Mouse (Mus musculus) E14TG2a.4 (cell line): Measurements from ENCODE around the gene AC161166.1.

Source experiments
- H3K27me3 ChIP-seq: 2 replicates; pipeline ENCODE4 v1.6.1; 2014; ENCODE audit warnings: low read length, control low read depth; ENCODE audit not compliant: insufficient read depth
- H3K36me3 ChIP-seq: 2 replicates; pipeline ENCODE4 v1.6.1; 2014; ENCODE audit warnings: low read length, control low read depth; ENCODE audit not compliant: insufficient read depth
- H3K4me1 ChIP-seq: replicated peaks from 2 replicates; pipeline ENCODE4 v1.6.1; 2014; ENCODE audit warnings: low read depth, low read length, control low read depth
- H3K4me3 ChIP-seq: replicated peaks from 2 replicates; pipeline ENCODE4 v1.5.1; 2014; ENCODE audit warnings: mild to moderate bottlenecking, low read length
- H3K9me3 ChIP-seq: 2 replicates; pipeline ENCODE4 v1.6.1; 2014; ENCODE audit warnings: low read length, control low read depth
- CTCF ChIP-seq: conservative IDR thresholded peaks from 2 replicates; pipeline ENCODE4 v1.5.1; 2014; ENCODE audit warnings: low read length
- NANOG ChIP-seq: IDR thresholded peaks from 2 replicates; pipeline ENCODE4 v1.6.1; 2014; ENCODE audit warnings: borderline replicate concordance, low read length, mixed read lengths
- POU5F1 ChIP-seq: IDR thresholded peaks from 2 replicates; pipeline ENCODE4 v1.6.1; 2014; ENCODE audit warnings: low read length, borderline replicate concordance

Gene AC161166.1

DNA sequence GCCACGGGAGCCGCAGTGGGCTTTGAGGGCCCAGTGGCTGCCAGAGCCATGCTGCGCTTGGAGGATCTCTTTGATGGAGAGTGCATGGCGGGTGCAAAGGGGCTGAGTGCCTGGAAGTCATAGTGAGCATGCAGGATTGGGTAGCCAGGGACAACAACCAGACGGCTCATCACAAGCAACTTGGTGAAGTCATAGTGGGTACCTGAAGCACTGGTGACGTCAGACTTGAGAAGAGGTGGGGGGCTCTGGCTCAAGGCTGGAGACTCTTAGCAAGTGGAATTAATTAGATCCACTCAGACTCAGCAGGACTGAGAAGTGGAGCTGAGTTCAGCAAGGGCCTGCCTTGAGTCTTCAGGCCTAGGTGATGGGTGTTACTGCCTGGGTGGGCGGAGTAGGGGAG is at the start of gene AC161166.1:
Gene AC161166.1 (minus strand): TSS at position 101 of the 400 bp plus-strand sequence.
- Histone ChIP-seq H3K9me3 (no peaks in the 10 kb centered on the region), H3K4me3 (peak within 1 kb of the TSS; percentile 56), H3K36me3 (peaks cover 76% of the 10 kb centered on the region), H3K4me1 (peaks cover 94% of the 10 kb centered on the region), H3K27me3 (no peaks in the 10 kb centered on the region)
- TF ChIP-seq POU5F1 = no peak
- no peak for TF ChIP-seq NANOG
- TF ChIP-seq CTCF = no peak

DNA sequence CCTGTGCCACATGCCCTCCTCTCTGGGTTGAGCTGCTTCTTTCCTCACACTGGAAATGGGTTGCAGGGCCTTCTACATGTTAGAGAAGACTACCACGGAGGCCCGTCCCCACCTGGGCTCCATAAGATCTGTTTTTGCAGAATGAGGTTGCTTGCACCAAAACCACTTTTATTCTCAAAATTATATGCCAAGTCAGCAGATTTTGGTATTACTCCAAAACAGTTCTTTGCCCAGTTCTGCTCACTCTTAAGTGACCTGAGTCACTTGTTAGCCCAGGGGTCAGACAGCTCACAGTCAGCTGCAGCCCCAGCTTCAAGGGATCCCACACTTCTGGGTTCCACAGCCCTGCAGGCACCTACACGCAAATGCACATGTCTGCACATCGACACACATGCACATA is 49.2 kb upstream of the AC161166.1 start:
- H3K27me3 ChIP-seq = no peaks in the 10 kb centered on the region
- no peak overlapping the region for H3K4me3 ChIP-seq
- H3K36me3 ChIP-seq = peaks cover 83% of the 10 kb centered on the region
- no peaks in the 10 kb centered on the region for H3K9me3 ChIP-seq
- TF ChIP-seq CTCF (no peak), POU5F1 (no peak), NANOG (no peak)
- peaks cover 76% of the 10 kb centered on the region for H3K4me1 ChIP-seq

DNA sequence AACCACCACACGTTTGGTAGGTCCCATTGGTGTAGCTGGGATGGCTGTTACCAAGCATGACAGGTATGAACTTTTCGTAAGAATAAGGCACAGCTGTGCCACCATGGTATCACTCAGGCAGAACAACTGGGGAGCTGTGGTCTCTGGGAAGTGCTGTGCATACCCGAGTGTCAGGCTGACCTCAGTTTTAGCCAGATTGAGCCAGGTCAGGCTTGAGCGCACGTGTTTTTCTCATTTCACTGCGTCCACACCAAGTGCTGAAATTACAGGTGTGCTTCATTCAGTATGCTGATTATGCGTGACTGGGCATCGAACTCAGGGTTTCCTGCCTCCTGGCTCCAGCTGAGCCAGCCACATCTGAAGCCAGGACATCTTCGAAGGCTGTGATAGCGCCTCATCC is 43.5 kb upstream of the AC161166.1 start:
- Histone ChIP-seq H3K4me3 (no peak overlapping the region), H3K4me1 (peaks cover 62% of the 10 kb centered on the region), H3K27me3 (no peaks in the 10 kb centered on the region), H3K9me3 (peaks cover 6% of the 10 kb centered on the region; the same call in 1 of the 2 replicates), H3K36me3 (peaks cover 94% of the 10 kb centered on the region)
- no peak for TF ChIP-seq POU5F1
- no peak for TF ChIP-seq CTCF
- TF ChIP-seq NANOG = no peak

DNA sequence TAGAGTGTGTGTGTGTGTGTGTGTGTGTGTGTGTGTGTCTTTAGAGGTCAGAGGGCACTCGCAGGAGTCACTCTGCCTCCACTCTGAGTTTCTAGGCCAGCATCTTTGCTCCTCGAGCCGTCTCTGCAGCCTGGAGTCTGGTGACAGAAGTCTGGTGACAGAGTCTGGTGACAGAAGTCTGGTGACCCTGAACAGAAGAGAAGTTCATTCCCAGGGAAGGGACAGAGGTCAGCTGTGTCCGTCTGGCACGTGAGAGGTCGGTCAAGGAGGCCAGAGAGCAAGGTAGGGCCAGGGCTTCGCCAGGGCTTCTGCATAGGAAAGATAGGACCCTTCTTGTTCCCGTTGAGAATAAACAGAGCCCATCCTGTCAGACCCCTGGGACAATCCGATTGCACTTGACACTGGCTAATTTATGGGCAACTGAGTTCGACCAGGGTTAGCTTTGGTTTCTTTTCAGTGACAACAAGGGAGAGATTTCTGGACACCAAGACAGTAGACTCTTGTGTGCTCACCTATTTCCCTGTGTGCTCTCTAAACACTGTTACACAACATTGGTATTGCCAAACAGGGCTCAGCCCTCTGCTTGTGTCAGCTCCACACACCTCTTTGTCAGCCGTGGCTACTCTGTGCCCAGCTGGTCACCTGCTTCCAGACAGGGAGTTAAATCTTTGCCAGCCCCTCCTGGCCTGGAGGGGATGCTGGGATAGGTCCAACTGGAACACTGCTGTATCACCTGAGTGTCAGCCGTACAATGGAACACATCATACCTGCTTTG is 39.9 kb upstream of the AC161166.1 start:
- H3K4me3 ChIP-seq = no peak overlapping the region
- peaks cover 66% of the 10 kb centered on the region for H3K4me1 ChIP-seq
- no peak for TF ChIP-seq POU5F1
- no peak for TF ChIP-seq CTCF
- TF ChIP-seq NANOG = no peak

DNA sequence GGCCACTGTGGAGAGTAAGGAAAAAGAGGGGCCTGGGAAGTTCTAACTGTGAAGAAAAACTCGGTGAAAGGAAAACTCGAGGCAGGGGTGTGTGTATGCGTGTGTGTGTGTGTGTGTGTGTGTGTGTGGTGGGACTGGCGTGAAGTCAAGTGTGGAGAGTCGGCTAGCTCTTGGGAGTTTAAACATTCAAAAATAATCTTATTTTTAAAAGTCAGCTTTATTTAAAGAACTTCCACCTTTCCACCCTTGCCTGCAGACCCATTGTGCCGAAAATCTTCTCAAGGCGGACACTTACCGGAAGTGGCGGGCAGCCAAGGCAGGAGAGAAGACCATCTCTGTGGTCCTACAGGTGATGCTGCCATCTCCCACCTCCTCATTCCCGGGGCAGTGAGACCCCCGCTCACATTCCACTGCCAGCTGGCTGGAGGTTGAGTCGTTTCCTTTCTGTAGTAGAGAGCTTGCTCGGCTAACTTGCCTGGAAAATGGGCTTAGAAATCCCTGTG is 35.3 kb upstream of the AC161166.1 start:
- no peaks in the 10 kb centered on the region for H3K9me3 ChIP-seq
- TF ChIP-seq POU5F1 = no peak
- no peak for TF ChIP-seq CTCF
- TF ChIP-seq NANOG = no peak
- H3K36me3 ChIP-seq = peaks cover 48% of the 10 kb centered on the region
- H3K27me3 ChIP-seq = no peaks in the 10 kb centered on the region
- peaks cover 60% of the 10 kb centered on the region for H3K4me1 ChIP-seq
- peak overlapping the region; percentile 96 for H3K4me3 ChIP-seq

More for the DNA sequence above, 39.9 kb upstream of the AC161166.1 start:
- H3K27me3 ChIP-seq = no peaks in the 10 kb centered on the region
- H3K9me3 ChIP-seq = peaks cover 6% of the 10 kb centered on the region; the same call in 1 of the 2 replicates
- H3K36me3 ChIP-seq = peaks cover 91% of the 10 kb centered on the region

DNA sequence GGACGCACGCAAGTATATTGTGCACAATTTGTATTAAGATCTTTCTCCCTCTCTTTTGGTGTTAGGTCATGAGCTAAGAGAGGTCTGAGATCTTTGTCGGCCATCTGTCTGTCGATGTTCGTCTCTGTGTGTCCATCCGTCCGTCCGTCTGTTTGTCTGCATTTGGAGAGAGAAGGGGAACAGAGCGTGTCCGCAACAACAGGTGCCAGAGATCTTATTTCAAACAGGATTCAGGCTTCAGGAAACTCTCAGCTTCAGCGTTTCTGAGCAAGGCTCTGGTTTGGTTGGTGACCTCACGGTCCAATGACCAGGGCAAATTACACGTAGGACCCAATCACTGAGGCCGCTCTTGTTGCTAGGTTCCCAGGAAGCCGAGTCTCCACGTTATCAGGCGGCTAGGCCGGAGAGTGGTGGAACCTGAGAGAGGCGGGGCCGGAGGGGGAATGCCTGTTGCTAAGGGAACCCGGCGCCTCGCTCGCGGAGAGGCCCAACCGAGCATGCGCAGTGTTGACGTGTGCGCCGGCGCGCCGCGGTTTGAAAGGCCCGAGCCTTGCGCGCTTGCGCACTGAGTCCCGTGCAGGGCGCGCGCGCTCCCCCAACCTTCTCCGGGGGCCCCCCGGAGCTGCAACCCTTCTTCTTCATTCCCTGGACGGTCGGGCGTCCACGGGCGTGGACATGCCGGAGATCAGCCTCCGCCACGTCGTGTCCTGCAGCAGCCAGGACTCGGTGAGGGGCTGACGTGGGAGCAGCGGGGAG is 34.6 kb upstream of the AC161166.1 start:
- H3K36me3 ChIP-seq = peaks cover 40% of the 10 kb centered on the region
- H3K4me1 ChIP-seq = peaks cover 60% of the 10 kb centered on the region
- no peaks in the 10 kb centered on the region for H3K9me3 ChIP-seq
- H3K27me3 ChIP-seq = no peaks in the 10 kb centered on the region
- peak overlapping the region; percentile 96 for H3K4me3 ChIP-seq
- TF ChIP-seq POU5F1 (no peak), NANOG (no peak), CTCF (no peak)

DNA sequence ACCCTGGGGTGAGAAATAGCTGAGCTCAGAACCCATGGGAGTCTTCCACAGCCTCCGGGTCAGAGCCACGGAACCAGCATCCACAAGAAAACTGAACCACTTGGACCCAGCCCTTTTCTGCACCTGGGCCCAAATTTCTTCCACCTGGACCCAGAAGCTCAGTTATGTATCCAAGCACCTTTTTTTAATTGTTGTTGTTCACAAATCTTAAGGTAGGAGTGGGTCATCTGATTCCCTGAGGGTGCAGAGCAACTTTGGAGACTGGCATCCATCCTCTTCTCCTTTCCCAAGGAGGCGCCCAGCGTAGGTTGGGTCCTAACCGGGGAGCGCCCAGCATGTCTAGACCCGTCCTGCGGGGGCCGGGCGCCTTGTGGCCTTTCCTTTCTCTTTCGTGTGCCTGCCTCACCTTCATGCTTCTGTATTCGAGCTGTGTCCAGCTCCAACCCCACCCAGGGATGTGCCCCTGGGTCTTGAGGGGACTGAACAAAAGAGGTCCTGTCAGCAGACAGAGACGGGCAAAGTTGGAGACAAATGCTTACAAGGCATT is 33.9 kb upstream of the AC161166.1 start, which contains the start of the genes Pinlyp and Xrcc1:
Gene Pinlyp (minus strand): TSS at position 51 of the 547 bp plus-strand sequence.
Gene Xrcc1 (plus strand): TSS at position 222 of the 547 bp plus-strand sequence.
- H3K4me1 ChIP-seq = peaks cover 54% of the 10 kb centered on the region
- peaks cover 34% of the 10 kb centered on the region for H3K36me3 ChIP-seq
- TF ChIP-seq NANOG (no peak), CTCF (no peak), POU5F1 (no peak)
- no peaks in the 10 kb centered on the region for H3K9me3 ChIP-seq
- peak within 1 kb of the TSS; percentile 96 for H3K4me3 ChIP-seq
- H3K27me3 ChIP-seq = no peaks in the 10 kb centered on the region

DNA sequence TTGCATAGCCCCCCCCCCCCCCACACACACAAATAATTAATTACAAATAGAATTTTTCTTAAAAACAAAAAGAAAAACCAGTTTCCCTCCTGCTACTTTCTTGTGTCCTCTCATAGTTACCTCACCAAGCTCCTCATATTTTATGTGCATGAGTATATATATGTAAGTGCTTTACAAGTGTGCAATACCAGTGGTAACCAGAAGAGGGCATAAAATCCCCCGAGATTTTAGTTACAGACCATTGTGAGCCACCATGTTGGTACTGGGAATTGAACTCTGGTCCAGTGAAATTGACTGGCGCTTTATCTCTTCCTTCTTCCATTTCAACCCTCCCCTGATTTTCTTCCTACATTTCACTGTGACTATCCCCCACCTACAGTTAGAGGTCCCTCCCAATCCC is 32.3 kb upstream of the AC161166.1 start:
- Histone ChIP-seq H3K27me3 (no peaks in the 10 kb centered on the region), H3K36me3 (peaks cover 19% of the 10 kb centered on the region), H3K4me1 (peaks cover 38% of the 10 kb centered on the region), H3K4me3 (no peak overlapping the region), H3K9me3 (0 out of 2 replicates have a peak, but pooled peaks cover 2% of the 10 kb centered on the region)
- TF ChIP-seq CTCF = peak; percentile 88
- TF ChIP-seq NANOG = no peak
